Mouse (Mus musculus) olfactory bulb, adult 2 months (tissue): ENCODE measurements around the gene Rtl1.

Source experiments
- CTCF ChIP-seq: fragments of 200-500 bp; IDR thresholded peaks from 2 replicates; pipeline ENCODE4 v1.5.1; 2012; ENCODE audit warnings: low read depth, mild to moderate bottlenecking, low read length, moderate library complexity; ENCODE audit not compliant: insufficient read depth
- POLR2A ChIP-seq: fragments of 200-500 bp; IDR thresholded peaks from 2 replicates; pipeline ENCODE4 v1.6.1; 2012; ENCODE audit warnings: mild to moderate bottlenecking, low read depth, low read length, moderate library complexity; ENCODE audit not compliant: insufficient read depth

- no peak for TF ChIP-seq CTCF
- TF ChIP-seq POLR2A = no peak
Observed at GRCm38 (mm10) chr12:109607953-109608352, 7.8 kb upstream of the Rtl1 start.
